7 mouse cellular contexts compared by ENCODE assay signal in genomic region chr13:117024127-117024915, GRCm38 (mm10). TPM values are rescaled to one million over a fixed set of nuclear protein-coding genes. Genes with fewer than 3 reads are reported as not detected.
DNase-seq lines count a peak whose midpoint lies in the region; ATAC-seq lines count a peak whose summit lies in the region.

No protein-coding gene starts in this region.

- peak; percentile 32 for ATAC-seq in granulocyte monocyte progenitor cell, adult 5-6 weeks (replicated peaks; ENCODE audit: poor library complexity, severe bottlenecking)
- ATAC-seq in limb, embryonic 12.5 days (ENCODE audit: insufficient number of reproducible peaks, insufficient read depth, low FRiP score, low TSS enrichment, low read depth): peak; percentile 74
- ATAC-seq in midbrain, embryonic 13.5 days: peak; percentile 91

- no peaks in the 10 kb centered on the region for H3K27me3 ChIP-seq in limb, embryonic 12.5 days
- peaks cover 17% of the 10 kb centered on the region; the same call in 1 of the 2 replicates for H3K27me3 ChIP-seq in midbrain, embryonic 13.5 days

- no peaks in the 10 kb centered on the region for H3K36me3 ChIP-seq in limb, embryonic 12.5 days
- H3K36me3 ChIP-seq in midbrain, embryonic 13.5 days: no peaks in the 10 kb centered on the region

- peak; percentile 58 to 63 for DNase-seq in adrenal gland, adult 18-20 months (ENCODE audit: low spot score in 2 of 2)
- peak; percentile 68 for DNase-seq in embryo, embryonic 10 days (ENCODE audit: low spot score)
- DNase-seq in kidney, adult 11 months: peak; percentile 37
- DNase-seq in spleen, adult 12 weeks (ENCODE audit: low spot score): peak; percentile 52

- H3K4me2 ChIP-seq in limb, embryonic 12.5 days: peak overlapping the region; percentile 72
- H3K4me2 ChIP-seq in midbrain, embryonic 13.5 days (replicated peaks): peak overlapping the region; percentile 73

- H3K4me3 ChIP-seq in limb, embryonic 12.5 days (replicated peaks): peak overlapping the region; percentile 77
- peak overlapping the region; percentile 81 for H3K4me3 ChIP-seq in midbrain, embryonic 13.5 days (replicated peaks)

- under 1% methylated on average over 61 of the region's 64 CpGs for WGBS in limb, embryonic 12.5 days
- WGBS in midbrain, embryonic 13.5 days: 1% methylated on average over 44 of the region's 64 CpGs

- H3K27ac ChIP-seq in limb, embryonic 12.5 days: peak overlapping the region; percentile 94
- peak overlapping the region; percentile 95 for H3K27ac ChIP-seq in midbrain, embryonic 13.5 days

- no peaks in the 10 kb centered on the region for H3K9me3 ChIP-seq in limb, embryonic 12.5 days
- H3K9me3 ChIP-seq in midbrain, embryonic 13.5 days: no peaks in the 10 kb centered on the region

- H3K9ac ChIP-seq in limb, embryonic 12.5 days (replicated peaks): peak overlapping the region; percentile 92
- peak overlapping the region; percentile 93 for H3K9ac ChIP-seq in midbrain, embryonic 13.5 days (replicated peaks)

- H3K4me1 ChIP-seq in limb, embryonic 12.5 days (replicated peaks): peaks cover 17% of the 10 kb centered on the region
- H3K4me1 ChIP-seq in midbrain, embryonic 13.5 days (replicated peaks): peaks cover 37% of the 10 kb centered on the region

RNA-seq across cellular contexts. Expression of gene Parp8, which starts 1.0 kb away (rescaled TPM):
- 1 to 10 TPM; 8.6 to 9.2 TPM for total RNA-seq in adrenal gland, adult 18-20 months (2021)
- total RNA-seq in granulocyte monocyte progenitor cell, adult 5-6 weeks (2014; fragmentation: Nextera tagmentation): 158 and 198 TPM in 2 replicates
- 114 and 119 TPM in 2 replicates for total RNA-seq in granulocyte monocyte progenitor cell, adult 5-6 weeks (2017)
- 20.2 and 20.9 TPM in 2 replicates for polyA plus RNA-seq in limb, embryonic 12.5 days (2016; fragmentation: Nextera tagmentation; extraction: Ambion mirVana)
- 21.2 and 22.0 TPM in 2 replicates for polyA plus RNA-seq in midbrain, embryonic 13.5 days (2015; fragmentation: Nextera tagmentation; extraction: Ambion mirVana)

Comparison
In these comparisons a context has a peak if more than half of its experiments do, and no peak if none do; other contexts are left out.
1. Peak in every context shown above with its lines: DNase-seq, ATAC-seq, H3K4me3 ChIP-seq and H3K27ac ChIP-seq.
2. ATAC-seq: peak in every context shown above with its lines; median percentile 91 in midbrain, embryonic 13.5 days; 74 in limb, embryonic 12.5 days; 32 in granulocyte monocyte progenitor cell, adult 5-6 weeks.
3. RNA of gene Parp8, which starts 1.0 kb away (total RNA-seq): 114 to 198 TPM in granulocyte monocyte progenitor cell, adult 5-6 weeks; 8.6 to 9.2 TPM in adrenal gland, adult 18-20 months; every median in the first group is over 10 times any median in the second.